ENCODE assay signal across 9 mouse cellular contexts in the genomic region with DNA sequence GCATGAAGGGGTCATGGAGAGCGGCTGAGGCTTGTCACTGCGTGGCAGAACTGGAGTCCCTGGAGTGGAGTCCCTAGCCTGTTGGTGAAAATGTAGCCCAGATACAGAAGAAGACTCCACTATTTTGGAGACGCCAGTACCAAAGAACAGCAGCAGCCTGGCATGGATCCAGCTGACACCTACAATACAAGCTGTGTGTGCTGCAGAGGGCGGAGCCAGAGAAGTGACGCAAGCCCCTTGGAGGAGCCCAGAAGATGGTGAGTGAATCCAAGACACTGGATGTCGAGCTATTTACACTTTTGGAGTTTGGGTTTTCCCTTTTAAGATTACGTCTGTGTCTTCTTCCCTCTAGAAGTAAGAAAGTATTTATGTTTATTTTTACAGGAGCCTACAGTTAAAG. TPM values are rescaled to one million over a fixed set of nuclear protein-coding genes. Genes with fewer than 3 reads are reported as not detected.
A peak's percentile ranks its signal among the peaks of the same experiment; 100 is the strongest.
DNase-seq lines count a peak whose midpoint lies in the region; ATAC-seq and TF ChIP-seq lines count a peak whose summit lies in the region.
"Had no signal": no experiment of that assay in that cellular context is flagged by ENCODE, and none has a peak within 500 bp of the region (broad histone marks: within the 10 kb centered on the region; RNA-seq: fewer than 3 reads in every experiment).

No protein-coding gene starts in this region.

- H3K27me3 ChIP-seq in embryonic facial prominence, embryonic 14.5 days (replicated peaks; ENCODE audit: control insufficient read depth, insufficient read depth, low read length): no peaks in the 10 kb centered on the region
- H3K27me3 ChIP-seq in small intestine, adult 2 months (ENCODE audit: control insufficient read depth, insufficient read depth, low read length): no peaks in the 10 kb centered on the region
- no peaks in the 10 kb centered on the region for H3K27me3 ChIP-seq in kidney, embryonic 15.5 days
- H3K27me3 ChIP-seq: embryonic facial prominence, embryonic 13.5 days had no signal

- no peak overlapping the region for H3K4me3 ChIP-seq in embryonic facial prominence, embryonic 14.5 days (ENCODE audit: low read depth, low read length)
- no peak overlapping the region for H3K4me3 ChIP-seq in small intestine, adult 2 months (ENCODE audit: low read depth, low read length)
- no peak overlapping the region for H3K4me3 ChIP-seq in kidney, embryonic 15.5 days (replicated peaks)
- H3K4me3 ChIP-seq: embryonic facial prominence, embryonic 13.5 days had no signal

- peak; percentile 45 for DNase-seq in layer of hippocampus, adult 11-12 months (ENCODE audit: low spot score)
- no peak for DNase-seq in layer of hippocampus, postnatal 14 days (ENCODE audit: low spot score in 2 of 2)
- DNase-seq in embryonic facial prominence, embryonic 14.5 days (ENCODE audit: low spot score): peak; percentile 72
- peak; percentile 25 to 70 for DNase-seq in left cerebral cortex, adult 9 months (ENCODE audit: low spot score in 2 of 2)
- DNase-seq in kidney, postnatal 36 days: no peak

- no peak for TF ChIP-seq CTCF in small intestine, adult 2 months (IDR thresholded peaks at IDR 0.05; ENCODE audit: extremely low read depth, insufficient read length, insufficient replicate concordance, low read depth, low read length)

- 59% methylated on average over 7 of the region's 7 CpGs for WGBS in embryonic facial prominence, embryonic 14.5 days
- 53% methylated on average over 7 of the region's 7 CpGs for WGBS in small intestine, adult 2 months
- 71% methylated on average over 7 of the region's 7 CpGs for WGBS in kidney, embryonic 15.5 days

- no peak overlapping the region for H3K4me2 ChIP-seq in embryonic facial prominence, embryonic 14.5 days (ENCODE audit: low read depth, low read length)
- H3K4me2 ChIP-seq in kidney, embryonic 15.5 days: no peak overlapping the region
- H3K4me2 ChIP-seq: embryonic facial prominence, embryonic 13.5 days had no signal

- no peaks in the 10 kb centered on the region for H3K36me3 ChIP-seq in embryonic facial prominence, embryonic 14.5 days (ENCODE audit: control insufficient read depth, insufficient read depth, low read length)
- H3K36me3 ChIP-seq in small intestine, adult 2 months (ENCODE audit: control insufficient read depth, insufficient read depth, low read length): no peaks in the 10 kb centered on the region
- H3K36me3 ChIP-seq in kidney, embryonic 15.5 days: no peaks in the 10 kb centered on the region
- H3K36me3 ChIP-seq: embryonic facial prominence, embryonic 13.5 days had no signal

- TF ChIP-seq POLR2A in small intestine, adult 2 months (IDR thresholded peaks at IDR 0.05; ENCODE audit: low read depth, low read length): no peak

- no peak for ATAC-seq in embryonic facial prominence, embryonic 14.5 days (ENCODE audit: low read depth)
- ATAC-seq in erythroid progenitor cell, adult 5-6 weeks (replicated peaks; ENCODE audit: low FRiP score, poor library complexity, severe bottlenecking): no peak
- no peak for ATAC-seq in kidney, embryonic 15.5 days (replicated peaks; ENCODE audit: low FRiP score)

- peaks cover 26% of the 10 kb centered on the region for H3K4me1 ChIP-seq in embryonic facial prominence, embryonic 14.5 days (ENCODE audit: control insufficient read depth, insufficient read depth, low read length)
- peaks cover 3% of the 10 kb centered on the region; the same call in 1 of the 2 replicates for H3K4me1 ChIP-seq in small intestine, adult 2 months (ENCODE audit: control insufficient read depth, insufficient read depth, insufficient read length, low read length)
- H3K4me1 ChIP-seq in kidney, embryonic 15.5 days: peaks cover 16% of the 10 kb centered on the region; the same call in 1 of the 2 replicates

- no peak overlapping the region for H3K9ac ChIP-seq in embryonic facial prominence, embryonic 14.5 days (ENCODE audit: low read depth, low read length)
- H3K9ac ChIP-seq in kidney, embryonic 15.5 days: no peak overlapping the region
- H3K9ac ChIP-seq: embryonic facial prominence, embryonic 13.5 days had no signal

- H3K9me3 ChIP-seq in embryonic facial prominence, embryonic 14.5 days (ENCODE audit: control insufficient read depth, low read length): no peaks in the 10 kb centered on the region
- H3K9me3 ChIP-seq in kidney, embryonic 15.5 days (replicated peaks): no peaks in the 10 kb centered on the region
- H3K9me3 ChIP-seq: embryonic facial prominence, embryonic 13.5 days had no signal

- no peak overlapping the region for H3K27ac ChIP-seq in embryonic facial prominence, embryonic 14.5 days (replicated peaks; ENCODE audit: low read depth, low read length)
- H3K27ac ChIP-seq in small intestine, adult 2 months (ENCODE audit: insufficient read depth, low read depth, low read length): 0 out of 2 replicates have a peak overlapping the region, but pooled peaks have one; percentile 10
- H3K27ac ChIP-seq in kidney, embryonic 15.5 days: no peak overlapping the region
- H3K27ac ChIP-seq: embryonic facial prominence, embryonic 13.5 days had no signal

RNA-seq across cellular contexts. Expression of a gene that starts 47.8 kb away (rescaled TPM):
- total RNA-seq in layer of hippocampus, postnatal 14 days (2021): 10 to 100 TPM; 39.4 to 41.8 TPM
- 405 and 419 TPM in 2 replicates for polyA plus RNA-seq in embryonic facial prominence, embryonic 14.5 days (2014; fragmentation: Nextera tagmentation; extraction: Ambion mirVana)
- polyA plus RNA-seq in small intestine, adult 2 months (2012; rRNA removed): 48.0 and 106 TPM in 2 replicates
- total RNA-seq in erythroid progenitor cell, adult 5-6 weeks (2015; ENCODE audit: low replicate concordance): not detected in 2 replicates
- total RNA-seq in erythroid progenitor cell, adult 5-6 weeks (2017; ENCODE audit: low replicate concordance): not detected in 2 replicates
- polyA plus RNA-seq in kidney, embryonic 15.5 days (2015; fragmentation: Nextera tagmentation; extraction: Ambion mirVana): 75.3 and 112 TPM in 2 replicates

RNA-seq across cellular contexts. Expression of a gene that starts 54.7 kb away (rescaled TPM):
- 10 to 100 TPM in 1 of 2 experiments, 1 to 10 TPM in 1; 9.7 to 12.0 TPM for total RNA-seq in layer of hippocampus, postnatal 14 days (2021)
- polyA plus RNA-seq in embryonic facial prominence, embryonic 14.5 days (2014; fragmentation: Nextera tagmentation; extraction: Ambion mirVana): 243 TPM in 2 replicates
- 59.3 and 120 TPM in 2 replicates for polyA plus RNA-seq in small intestine, adult 2 months (2012; rRNA removed)
- total RNA-seq in erythroid progenitor cell, adult 5-6 weeks (2015; ENCODE audit: low replicate concordance): not detected in 2 replicates
- not detected in 2 replicates for total RNA-seq in erythroid progenitor cell, adult 5-6 weeks (2017; ENCODE audit: low replicate concordance)
- 61.9 and 88.8 TPM in 2 replicates for polyA plus RNA-seq in kidney, embryonic 15.5 days (2015; fragmentation: Nextera tagmentation; extraction: Ambion mirVana)

Comparison
In these comparisons a context has a peak if more than half of its experiments do, and no peak if none do; other contexts are left out.
1. DNase-seq: peak in layer of hippocampus, adult 11-12 months (single experiment), embryonic facial prominence, embryonic 14.5 days (single experiment) and left cerebral cortex, adult 9 months (2 of 2); none in layer of hippocampus, postnatal 14 days (0 of 2) and kidney, postnatal 36 days (0 of 2).